Mouse (Mus musculus) bone marrow, adult 2 months (tissue): ENCODE measurements around the gene Ruvbl2.

ENCODE experiments used
- CTCF ChIP-seq: fragments of 200-500 bp; IDR thresholded peaks from 2 replicates; pipeline ENCODE4 v1.5.1; 2011; ENCODE audit warnings: low read length, control low read depth; ENCODE audit not compliant: control insufficient read depth, insufficient read depth
- POLR2A ChIP-seq: fragments of 200-500 bp; IDR thresholded peaks from 2 replicates; pipeline ENCODE4 v1.6.1; 2011; ENCODE audit warnings: low read depth, mild to moderate bottlenecking, control low read depth, low read length, borderline replicate concordance; ENCODE audit not compliant: control insufficient read depth

DNA sequence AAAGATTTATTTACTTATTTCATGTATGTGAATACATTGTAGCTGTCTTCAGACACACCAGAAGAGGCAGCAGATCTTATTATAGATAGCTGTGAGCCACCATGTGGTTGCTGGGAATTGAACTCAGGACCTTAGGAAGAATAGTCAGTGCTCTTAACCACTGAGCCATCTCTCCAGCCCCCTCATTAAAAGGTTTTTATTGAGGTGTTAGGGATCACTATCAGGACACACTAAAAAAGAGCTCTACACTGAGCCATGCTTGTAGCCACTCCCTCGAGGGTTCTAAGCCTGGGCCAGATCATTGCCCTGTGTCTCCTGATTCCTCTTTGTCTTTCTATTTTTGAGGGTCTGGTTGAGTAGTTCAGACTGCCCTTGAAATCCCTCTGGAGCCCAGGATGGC is 38.6 kb upstream of the Ruvbl2 start:
- no peak for TF ChIP-seq CTCF
- TF ChIP-seq POLR2A = no peak
